Mouse (Mus musculus) ovary, postnatal 10 days (tissue): ENCODE measurements around the gene Gm28961.
"Not testable (repeated sequence)": the region's sequence is repeated elsewhere in the genome, so short reads cannot be mapped to it uniquely, and the experiment has no call there.

Experiments used
- DNase-seq: peaks from one replicate; pipeline ENCODE4 v3.0.0; 2022; ENCODE audit warnings: low spot score

Gene Gm28961

DNA sequence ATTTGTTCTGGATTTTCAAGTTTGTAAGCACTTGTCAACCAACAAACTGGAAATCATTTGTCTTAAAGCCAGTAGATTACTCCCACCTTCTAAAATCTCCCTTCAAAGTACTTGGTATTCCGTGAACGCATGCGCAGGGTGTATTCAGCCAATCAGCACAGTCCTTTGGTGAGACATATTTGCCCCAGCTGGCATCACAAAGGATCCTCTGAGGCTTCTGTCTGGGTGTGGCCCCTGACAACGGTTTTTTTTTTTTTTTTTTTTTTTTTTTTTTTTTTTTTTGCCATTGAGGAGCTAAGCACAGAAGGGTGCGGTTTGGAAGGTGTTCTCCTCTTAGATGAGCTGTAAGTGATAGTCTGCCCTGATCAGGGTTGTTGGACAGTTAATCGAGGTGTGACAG is at the start of gene Gm28961:
TSS of gene Gm28961 (plus strand) at position 301 of the 400 bp plus-strand sequence.
- DNase-seq: not testable (repeated sequence)
